Mouse (Mus musculus): ENCODE data around the gene Ccnd3.

GRCm38 (mm10) chr17:47503689-47504088 lies 1.2 kb upstream of the Ccnd3 start:
- TF ChIP-seq CTCF (conservative IDR thresholded peaks at IDR 0.05; ENCODE audit: low read length) = no peak
- peak; percentile 68; the same call in 1 of the 2 replicates for TF ChIP-seq POU5F1 (IDR thresholded peaks at IDR 0.05; ENCODE audit: borderline replicate concordance, low read length)

Measured in E14TG2a.4 (cell line).